Mouse (Mus musculus): ENCODE results near the gene Spag9.

The Spag9 gene

GRCm38 (mm10) chr11:93995720-93996305 is at the start of gene Spag9:
Spag9 (plus strand) TSS chr11:93996091.
- DNase-seq (ENCODE audit: low spot score) = peak; percentile 96

DNA sequence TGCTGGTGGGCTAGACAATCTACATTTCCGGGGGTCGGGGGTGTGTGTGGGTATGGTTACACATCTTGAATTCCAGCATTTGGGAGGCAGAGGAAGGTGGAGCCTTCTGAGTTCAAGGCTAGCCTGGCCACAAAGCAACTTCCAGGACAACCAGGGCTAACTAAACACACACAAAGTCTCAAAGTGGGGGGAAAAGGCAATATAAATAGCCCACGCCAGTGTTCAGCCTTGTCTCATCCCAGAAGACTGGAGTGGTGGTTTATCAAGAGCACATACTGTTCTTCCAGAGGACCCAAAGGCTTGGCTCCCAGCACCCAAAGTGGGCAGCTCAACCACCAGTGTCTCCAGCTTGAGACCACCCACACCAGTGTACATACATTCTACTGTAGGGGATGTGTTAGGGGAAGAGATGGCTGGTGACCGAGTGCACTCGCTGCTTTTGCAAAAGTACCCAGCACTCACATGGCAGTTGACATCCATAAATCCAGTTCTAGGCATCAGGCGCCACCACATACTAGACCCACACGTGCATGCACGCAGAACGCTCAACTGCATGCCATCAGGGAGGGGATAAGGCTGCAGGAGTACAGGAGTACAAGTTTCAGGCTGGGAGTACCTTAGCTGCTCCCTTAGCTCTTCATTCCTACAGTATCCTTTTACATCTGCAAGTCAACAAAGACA is 46.9 kb upstream of the Spag9 start:
- no peak for DNase-seq (ENCODE audit: low spot score)

GRCm38 (mm10) chr11:93950045-93950444 is 45.8 kb upstream of the Spag9 start:
- no peak for DNase-seq (ENCODE audit: low spot score)

- no peak for DNase-seq (ENCODE audit: low spot score)
Measured at GRCm38 (mm10) chr11:93952376-93952775, 43.5 kb upstream of the Spag9 start.

- no peak for DNase-seq (ENCODE audit: low spot score)
Measured at GRCm38 (mm10) chr11:93954738-93955255, 41.1 kb upstream of the Spag9 start.

DNA sequence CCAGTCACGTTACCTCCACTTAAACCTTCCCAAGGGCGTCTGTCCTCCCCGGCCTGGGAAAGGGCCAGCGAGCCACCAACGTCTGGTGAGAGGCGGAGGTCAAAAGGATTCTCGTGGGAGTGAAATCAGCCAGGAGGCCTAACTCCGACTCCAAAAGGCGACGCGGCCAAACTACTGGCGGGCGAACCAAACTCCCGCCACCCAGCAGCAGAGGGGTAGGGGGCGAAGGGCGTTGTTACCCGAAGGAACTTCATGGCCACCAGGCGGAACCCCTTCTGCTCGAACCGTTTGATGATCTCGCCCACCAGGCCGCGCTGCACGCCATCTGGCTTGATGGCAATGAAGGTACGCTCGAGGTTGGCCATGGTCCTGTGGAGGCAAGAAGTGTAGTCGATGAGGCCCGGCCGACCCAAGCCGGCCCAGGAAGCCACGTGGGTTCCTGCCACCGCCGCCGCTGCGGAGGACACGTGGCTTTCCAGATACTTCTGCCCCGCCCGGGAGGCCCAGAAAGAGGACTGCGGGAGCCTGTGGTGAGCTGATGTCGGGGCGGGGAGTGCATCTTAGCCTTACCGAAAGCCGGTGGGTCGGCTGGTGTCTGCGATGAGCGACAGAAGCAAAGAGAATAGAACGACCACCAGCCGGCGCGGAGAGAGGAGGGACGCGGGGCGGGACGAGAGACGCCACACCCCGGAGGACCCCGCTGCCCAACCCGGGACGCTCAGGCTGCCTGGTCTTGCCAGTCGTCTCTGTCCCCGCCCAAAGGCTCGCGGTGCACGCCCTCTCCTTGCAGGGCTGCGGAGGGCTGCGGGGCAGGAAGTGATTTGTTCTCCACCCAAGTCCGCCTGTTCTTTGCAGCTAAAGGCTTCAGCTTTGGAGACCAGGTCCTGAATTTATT is 40.4 kb upstream of the Spag9 start:
- peak; percentile 90 for DNase-seq (ENCODE audit: low spot score)

DNA sequence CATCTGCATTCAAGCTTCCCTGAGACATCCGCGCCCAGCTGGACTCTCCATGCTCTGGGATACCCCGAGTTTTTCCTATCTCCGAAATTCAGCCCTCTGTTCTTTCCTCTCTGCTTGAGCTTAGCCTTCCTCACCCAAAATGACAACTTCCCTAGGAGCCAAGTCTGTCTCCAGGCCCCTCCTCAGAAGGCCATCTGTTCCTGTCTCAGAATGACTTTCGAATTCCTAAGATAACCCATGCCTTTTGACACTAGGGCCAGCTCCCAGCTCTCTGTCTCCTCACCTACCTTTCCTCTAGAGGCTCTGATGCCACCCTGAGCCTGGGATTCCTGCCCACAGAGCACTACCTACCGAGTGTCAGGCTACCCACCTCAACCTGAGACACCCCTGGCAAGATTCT is 39.7 kb upstream of the Spag9 start, which contains the start of gene Nme2:
TSS of gene Nme2 (minus strand) at position 101 of the 400 bp plus-strand sequence.
- DNase-seq (ENCODE audit: low spot score) = peak; percentile 52

GRCm38 (mm10) chr11:93957031-93957555 is 38.8 kb upstream of the Spag9 start:
- peak; percentile 32 for DNase-seq (ENCODE audit: low spot score)

DNA sequence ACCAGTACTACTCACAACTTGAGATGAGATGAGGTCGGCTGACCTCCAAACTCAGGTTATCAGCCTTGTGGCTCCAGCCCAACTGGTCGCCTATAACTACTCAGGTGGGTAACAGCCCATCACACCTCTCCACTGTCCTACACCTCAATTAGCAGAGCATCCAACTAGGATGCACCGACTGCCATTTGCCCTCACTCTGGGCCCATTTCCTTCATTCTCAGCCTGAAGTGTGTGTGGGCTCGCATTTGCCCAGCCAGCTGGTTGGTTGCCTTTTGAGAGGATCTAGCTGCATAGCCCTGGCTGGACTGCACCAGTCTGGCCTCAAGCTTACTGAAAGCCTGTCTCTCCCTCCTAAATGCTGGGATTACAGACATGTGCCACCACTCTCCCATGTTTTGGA is 38.1 kb upstream of the Spag9 start:
- no peak for DNase-seq (ENCODE audit: low spot score)

GRCm38 (mm10) chr11:93961482-93961881 is 34.4 kb upstream of the Spag9 start:
- no peak for DNase-seq (ENCODE audit: low spot score)

DNA sequence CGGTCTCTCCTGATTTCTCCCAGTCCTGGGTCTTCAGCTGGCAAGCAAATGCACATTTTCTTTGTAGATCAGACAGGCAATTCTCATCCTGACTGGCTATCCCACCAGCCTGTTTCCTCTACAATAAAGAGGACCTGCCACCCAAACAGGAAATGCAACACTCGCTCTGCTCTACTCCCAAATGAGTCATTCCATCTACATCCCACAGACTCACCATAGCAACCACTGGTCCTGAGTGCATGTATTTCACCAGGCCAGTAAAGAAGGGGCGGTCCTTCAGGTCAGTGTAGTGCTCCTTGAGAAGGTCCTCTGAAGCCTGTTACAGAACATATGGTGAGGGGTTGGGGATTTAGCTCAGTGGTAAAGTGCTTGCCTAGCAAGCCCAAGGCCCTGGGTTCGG is 32.9 kb upstream of the Spag9 start:
- peak; percentile 70 for DNase-seq (ENCODE audit: low spot score)

DNA sequence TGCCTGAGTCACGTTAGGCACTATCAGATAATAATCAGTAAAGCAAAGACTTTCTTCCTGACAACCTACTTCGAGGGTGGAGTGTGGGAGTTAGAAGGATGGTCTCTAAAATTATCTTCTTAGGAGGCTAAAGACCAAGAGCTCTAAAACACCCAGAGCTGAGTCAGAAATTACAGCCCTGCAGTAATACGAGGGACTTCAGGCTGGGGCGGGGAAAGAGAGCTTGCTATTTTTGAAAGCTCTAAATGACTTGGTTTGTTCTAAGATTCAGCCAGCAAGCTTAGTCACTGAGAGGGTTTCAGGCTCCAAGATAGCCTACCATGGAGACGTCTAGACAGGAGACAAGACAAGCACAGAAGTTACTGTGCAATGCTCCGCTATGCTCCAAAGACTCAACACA is 30.5 kb upstream of the Spag9 start:
- DNase-seq (ENCODE audit: low spot score) = no peak

GRCm38 (mm10) chr11:93967381-93967780 is 28.5 kb upstream of the Spag9 start:
- DNase-seq (ENCODE audit: low spot score) = peak; percentile 31

GRCm38 (mm10) chr11:93968005-93968847 is 27.7 kb upstream of the Spag9 start, which contains the start of the genes Gm20390 and Nme1:
Gm20390 (minus strand) TSS chr11:93968293.
Nme1 (minus strand) TSS chr11:93968521.
- peak; percentile 98 for DNase-seq (ENCODE audit: low spot score)

- DNase-seq (ENCODE audit: low spot score) = no peak
Measured at GRCm38 (mm10) chr11:93968848-93969128, 27.1 kb upstream of the Spag9 start.

GRCm38 (mm10) chr11:93969171-93969570 is 26.7 kb upstream of the Spag9 start:
- DNase-seq (ENCODE audit: low spot score) = no peak

GRCm38 (mm10) chr11:93969799-93970198 is 26.1 kb upstream of the Spag9 start:
- no peak for DNase-seq (ENCODE audit: low spot score)

DNA sequence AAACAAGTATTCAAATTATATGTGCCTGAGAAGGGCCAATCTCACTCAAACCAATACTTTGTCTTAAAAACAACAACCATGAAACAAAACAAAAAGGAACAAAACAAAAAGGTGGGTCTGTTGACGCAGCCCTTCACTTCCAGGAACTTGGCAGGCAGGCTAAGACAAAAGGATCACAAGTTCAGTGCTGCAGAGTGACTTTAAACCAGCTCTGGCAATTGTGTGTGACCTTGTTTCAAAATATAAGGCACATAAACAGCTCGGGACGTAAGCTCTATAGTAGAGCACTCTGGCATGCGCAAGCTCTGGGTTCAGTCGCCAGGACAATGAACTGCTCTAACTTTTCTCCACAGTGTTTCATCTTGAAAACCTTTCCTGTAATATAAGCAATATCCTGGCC is 22.9 kb upstream of the Spag9 start:
- no peak for DNase-seq (ENCODE audit: low spot score)

GRCm38 (mm10) chr11:93979502-93980049 is 16.3 kb upstream of the Spag9 start:
- no peak for DNase-seq (ENCODE audit: low spot score)

DNA sequence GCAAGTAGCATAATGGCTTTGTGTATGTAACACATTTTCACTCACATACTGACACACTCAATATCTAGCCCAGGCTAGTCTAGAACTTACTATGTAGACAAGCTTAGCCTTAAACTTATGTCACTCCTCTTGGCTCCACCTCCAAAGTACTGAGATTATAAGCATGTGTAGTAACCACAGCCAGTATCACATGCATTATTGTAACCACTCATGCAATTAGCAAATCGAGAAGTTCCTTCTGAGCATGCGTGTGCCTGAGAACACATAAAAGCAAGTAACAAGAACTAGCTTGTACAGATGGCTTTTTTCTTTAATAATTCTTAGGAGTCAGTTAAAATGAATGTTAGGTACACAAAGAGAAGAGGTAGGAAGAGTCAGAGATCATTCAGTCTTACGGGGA is 11.3 kb upstream of the Spag9 start:
- no peak for DNase-seq (ENCODE audit: low spot score)

DNA sequence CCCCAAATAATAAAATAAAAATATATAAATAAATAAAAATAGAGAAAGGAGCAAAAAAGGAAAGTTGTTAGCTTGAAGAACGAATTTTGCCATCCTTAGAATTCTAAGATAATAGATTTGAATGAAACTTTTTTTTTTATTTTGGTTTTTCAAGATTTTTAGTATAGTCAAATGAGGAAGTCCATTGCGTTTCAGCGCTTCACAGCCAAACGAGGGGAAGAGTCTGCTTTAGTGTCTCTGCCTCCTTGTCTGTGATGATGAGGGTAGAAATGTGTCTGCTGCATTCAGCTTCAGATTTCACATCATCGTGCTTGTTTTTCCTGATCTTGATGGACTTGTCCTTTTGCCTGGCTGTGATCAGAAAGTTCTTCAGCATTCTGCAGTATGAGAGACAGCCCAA is 10.6 kb upstream of the Spag9 start:
- no peak for DNase-seq (ENCODE audit: low spot score)

Measured in MN1 (cell line).